Mouse (Mus musculus) A20 (cell line): Measurements from ENCODE around the gene Mettl7a3.

ENCODE experiments used
- DNase-seq: peaks from one replicate; pipeline ENCODE4 v3.0.0-alpha.2; 2011; ENCODE audit warnings: low read depth, low spot score

The Mettl7a3 gene

GRCm38 (mm10) chr15:100387544-100388223 lies 53.0 kb downstream of the Mettl7a3 start:
- DNase-seq = no peak

DNA sequence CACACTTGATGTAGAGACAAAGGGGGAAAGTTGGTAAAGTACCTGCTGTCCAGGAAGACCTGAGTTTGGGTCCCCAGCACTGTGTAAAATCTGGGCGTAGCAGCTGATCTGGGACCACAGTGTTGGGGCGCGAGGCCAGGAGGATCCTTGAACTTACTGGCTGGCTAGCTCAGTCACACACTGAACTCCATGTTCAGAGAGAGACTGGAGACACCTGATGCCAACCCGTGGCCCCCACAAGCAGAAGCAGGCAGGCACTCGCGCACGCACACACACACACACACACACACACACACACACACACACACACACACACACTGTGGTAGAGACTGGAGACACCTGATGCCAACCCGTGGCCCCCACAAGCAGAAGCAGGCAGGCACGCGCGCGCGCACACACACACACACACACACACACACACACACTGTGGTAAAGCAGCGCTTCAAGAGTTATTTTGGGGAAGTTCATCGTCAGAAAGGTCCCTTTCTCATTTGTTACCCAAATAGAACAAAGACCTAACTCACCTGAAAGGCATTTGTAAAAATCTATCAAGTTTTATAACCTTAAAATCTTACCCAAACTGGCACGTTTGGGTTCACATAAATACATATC lies 53.6 kb downstream of the Mettl7a3 start:
- peak; percentile 53 for DNase-seq

DNA sequence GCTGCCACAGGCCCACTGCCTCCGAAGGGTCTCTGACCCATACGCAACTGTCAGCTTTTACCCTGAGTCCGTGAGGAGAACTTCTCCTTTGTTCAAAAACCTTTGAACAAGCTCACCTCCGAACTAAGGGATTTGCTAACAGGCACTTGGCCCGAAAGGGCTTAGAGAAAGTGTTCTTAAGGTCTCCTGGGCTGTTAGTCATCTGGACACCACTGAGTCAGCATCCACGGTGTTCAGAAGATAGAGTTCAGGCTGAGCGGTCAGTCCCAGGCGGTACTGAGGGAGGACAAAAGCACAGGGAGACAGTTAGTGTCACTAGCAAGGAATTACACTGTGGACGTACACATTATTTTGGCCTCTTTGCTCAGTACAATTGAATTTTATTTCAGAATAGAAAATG lies 54.2 kb downstream of the Mettl7a3 start:
- DNase-seq = no peak
